Mouse (Mus musculus) lung, postnatal 0 days (tissue): ENCODE data around the gene Bscl2. TPM values are rescaled to one million over a fixed set of nuclear protein-coding genes. Genes with fewer than 3 reads are reported as not detected.
A peak's percentile ranks its signal among the peaks of the same experiment; 100 is the strongest.

ENCODE experiments used
- ATAC-seq: fragments of 200-750 bp; cut with Nextera tagmentation; 2 replicates; pipeline ENCODE4 v1.8.0; 2017; ENCODE audit warnings: moderate library complexity
- DNase-seq: peaks from one replicate; pipeline ENCODE4 v3.0.0-alpha.2; 2016; ENCODE audit warnings: low spot score
- H3K27ac ChIP-seq: fragments of 300-500 bp; sonication (generic); 2 replicates; pipeline ENCODE4 v1.5.1; 2014; ENCODE audit warnings: antibody characterized with exemption, mild to moderate bottlenecking, low read length, mixed read lengths
- H3K27me3 ChIP-seq: fragments of 300-500 bp; sonication (generic); replicated peaks from 2 replicates; pipeline ENCODE4 v1.6.1; 2014; ENCODE audit warnings: low read length, mixed read lengths; ENCODE audit not compliant: insufficient read depth
- H3K36me3 ChIP-seq: fragments of 300-500 bp; sonication (generic); 2 replicates; pipeline ENCODE4 v1.6.1; 2014; ENCODE audit warnings: low read length, mixed read lengths; ENCODE audit not compliant: insufficient read depth
- H3K4me1 ChIP-seq: fragments of 300-500 bp; sonication (generic); 2 replicates; pipeline ENCODE4 v1.6.1; 2014; ENCODE audit warnings: antibody characterized with exemption, low read depth, low read length, mixed read lengths; ENCODE audit not compliant: insufficient read depth
- H3K4me2 ChIP-seq: fragments of 300-500 bp; sonication (generic); replicated peaks from 2 replicates; pipeline ENCODE4 v1.6.1; 2014; ENCODE audit warnings: low read depth, mild to moderate bottlenecking, low read length, moderate library complexity, mixed read lengths
- H3K4me3 ChIP-seq: fragments of 300-500 bp; sonication (generic); 2 replicates; pipeline ENCODE4 v1.5.1; 2014; ENCODE audit warnings: low read depth, low read length
- H3K9ac ChIP-seq: fragments of 300-500 bp; sonication (generic); replicated peaks from 2 replicates; pipeline ENCODE4 v1.6.1; 2014; ENCODE audit warnings: low read depth, mild to moderate bottlenecking
- H3K9me3 ChIP-seq: fragments of 300-500 bp; sonication (generic); 2 replicates; pipeline ENCODE4 v1.6.1; 2016; ENCODE audit warnings: low read length, mixed read lengths
- CTCF ChIP-seq: IDR thresholded peaks from 2 replicates; pipeline ENCODE4 v1.5.1; 2016; ENCODE audit warnings: antibody characterized with exemption, mild to moderate bottlenecking
- EP300 ChIP-seq: IDR thresholded peaks from 2 replicates; pipeline ENCODE4 v1.6.1; 2016; ENCODE audit warnings: antibody characterized with exemption, mild to moderate bottlenecking, control low read depth
- WGBS: fragments of 180-500 bp; shearing (Covaris S2); extraction: QIAGEN DNeasy Blood & Tissue Kit; methylation state at CpG from one replicate; pipeline ENCODE4 v1.1.7; 2014; 5-methylcytosine and 5-hydroxymethylcytosine counted together
- polyA plus RNA-seq: library from polyadenylated mRNA; unstranded; fragments of >200 nt; fragmentation: Nextera tagmentation; extraction: Ambion mirVana; gene quantifications from 2 replicates; pipeline ENCODE4 v1.2.1, GENCODE M21; 2015

Gene Bscl2
- polyA plus RNA-seq, 1 experiment from 2014 or later: 66.8 TPM

DNA sequence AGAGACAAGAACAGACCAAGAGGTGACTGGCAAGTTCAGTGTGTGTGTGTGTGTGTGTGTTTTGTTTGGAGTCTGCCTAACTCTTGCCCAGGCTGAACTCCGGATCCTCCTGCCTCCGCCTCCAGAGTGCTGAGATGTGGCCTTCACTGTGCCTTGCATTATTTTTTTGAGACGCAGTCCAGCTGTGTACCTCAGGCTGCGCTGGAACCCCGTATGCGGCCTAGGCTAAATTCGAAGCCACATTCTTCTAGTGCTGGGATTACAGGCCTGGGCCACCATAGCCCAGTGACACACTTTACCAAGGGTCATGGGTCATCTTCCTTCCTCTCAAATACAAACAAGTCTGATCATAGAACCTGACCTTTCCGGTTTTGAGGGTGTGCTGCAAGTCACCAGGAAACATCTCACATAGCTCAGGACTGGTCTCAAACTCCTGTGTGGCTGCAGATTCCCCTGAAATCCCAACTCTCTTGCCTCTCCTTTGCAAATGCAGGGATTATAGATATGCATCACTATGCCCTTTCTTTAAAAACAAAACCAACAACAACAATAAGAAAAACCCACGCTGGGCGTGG is 35.1 kb downstream of the Bscl2 start:
- peak overlapping the region; percentile 72 for H3K4me2 ChIP-seq
- no peak for TF ChIP-seq CTCF
- no peak for TF ChIP-seq EP300
- DNase-seq: no peak
- H3K36me3 ChIP-seq: peaks cover 8% of the 10 kb centered on the region; the same call in 1 of the 2 replicates
- peak overlapping the region; percentile 87 for H3K27ac ChIP-seq
- H3K9me3 ChIP-seq: no peaks in the 10 kb centered on the region
- H3K4me3 ChIP-seq: peak overlapping the region; percentile 95
- H3K9ac ChIP-seq: peak overlapping the region; percentile 92
- no peak for ATAC-seq
- 60% methylated on average over 10 of the region's 10 CpGs for WGBS
- H3K27me3 ChIP-seq: no peaks in the 10 kb centered on the region
- H3K4me1 ChIP-seq: peaks cover 6% of the 10 kb centered on the region; the same call in 1 of the 2 replicates

DNA sequence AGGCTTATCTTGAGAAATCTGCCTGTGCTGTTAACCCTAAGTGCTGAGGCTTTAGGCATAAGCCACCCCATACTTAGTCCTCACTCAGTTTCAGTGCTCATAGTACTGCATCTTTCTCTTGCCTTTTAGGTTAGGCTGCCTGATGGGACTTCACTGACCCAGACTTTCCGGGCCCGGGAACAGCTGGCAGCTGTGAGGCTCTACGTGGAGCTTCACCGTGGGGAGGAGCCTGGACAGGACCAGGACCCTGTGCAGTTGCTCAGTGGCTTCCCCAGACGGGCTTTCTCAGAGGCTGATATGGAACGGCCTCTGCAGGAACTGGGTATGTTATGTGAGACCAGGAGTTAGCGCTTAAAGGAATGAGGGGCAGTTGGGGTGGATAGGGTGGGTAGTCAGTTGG is 37.8 kb downstream of the Bscl2 start:
- TF ChIP-seq EP300 (no peak), CTCF (no peak)
- H3K9me3 ChIP-seq: no peaks in the 10 kb centered on the region
- ATAC-seq (no peak), DNase-seq (no peak)
- no peak overlapping the region for H3K9ac ChIP-seq
- 94% methylated on average over 7 of the region's 7 CpGs for WGBS
- H3K36me3 ChIP-seq: peaks cover 8% of the 10 kb centered on the region; the same call in 1 of the 2 replicates
- H3K4me2 ChIP-seq: no peak overlapping the region
- H3K27ac ChIP-seq: no peak overlapping the region
- peaks cover 6% of the 10 kb centered on the region; the same call in 1 of the 2 replicates for H3K4me1 ChIP-seq
- H3K27me3 ChIP-seq: no peaks in the 10 kb centered on the region
- no peak overlapping the region for H3K4me3 ChIP-seq

DNA sequence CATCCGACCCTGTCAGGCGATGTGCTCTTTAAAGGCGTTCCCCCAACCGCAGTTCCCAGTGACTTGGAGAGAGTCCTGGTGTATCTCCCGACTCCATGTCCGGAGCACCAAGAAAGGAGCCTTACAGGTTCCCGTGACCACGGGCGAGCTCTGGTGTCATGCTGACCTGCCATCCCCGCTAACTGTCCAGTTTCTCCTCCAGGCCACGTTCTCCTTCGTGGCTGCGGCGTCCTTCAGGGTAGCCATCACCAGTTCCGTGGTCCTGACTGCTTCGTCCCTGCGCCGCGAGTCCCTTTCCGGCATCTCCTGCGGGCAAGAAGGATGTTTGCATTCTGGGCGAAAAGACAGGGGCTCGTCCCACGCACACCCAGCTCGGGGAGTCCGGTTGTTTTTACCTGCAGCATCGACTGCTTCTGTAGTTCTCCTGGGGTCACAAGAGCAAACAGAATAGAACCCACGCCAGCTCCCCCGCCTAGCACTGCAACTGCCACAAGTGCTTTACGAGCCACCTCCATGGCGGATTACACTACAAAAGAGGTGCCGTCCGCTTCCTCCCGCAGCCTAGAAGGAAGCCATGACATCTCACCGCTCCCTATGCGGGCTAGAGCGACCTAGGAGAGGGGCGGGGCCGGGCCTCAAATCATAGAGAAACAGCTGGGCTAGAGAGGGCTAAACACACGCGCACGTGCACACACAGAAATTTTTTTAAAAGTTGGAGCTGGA is 43.2 kb downstream of the Bscl2 start, which contains the start of gene Uqcc3:
Gene Uqcc3, minus strand, starts transcription at position 613 of the 723 bp plus-strand sequence.
- TF ChIP-seq CTCF (no peak), EP300 (0 out of 2 replicates have a peak, but pooled peaks have one; percentile 12)
- Histone ChIP-seq H3K36me3 (0 out of 2 replicates have a peak, but pooled peaks cover 3% of the 10 kb centered on the region), H3K27me3 (no peaks in the 10 kb centered on the region), H3K9me3 (no peaks in the 10 kb centered on the region), H3K4me1 (no peaks in the 10 kb centered on the region), H3K27ac (peak within 1 kb of the TSS; percentile 91), H3K9ac (peak within 1 kb of the TSS; percentile 89), H3K4me3 (peak within 1 kb of the TSS; percentile 67), H3K4me2 (peak within 1 kb of the TSS; percentile 79)
- ATAC-seq (peak; percentile 98), DNase-seq (peak; percentile 95)
- 0% methylated on average over 42 of the region's 42 CpGs for WGBS

DNA sequence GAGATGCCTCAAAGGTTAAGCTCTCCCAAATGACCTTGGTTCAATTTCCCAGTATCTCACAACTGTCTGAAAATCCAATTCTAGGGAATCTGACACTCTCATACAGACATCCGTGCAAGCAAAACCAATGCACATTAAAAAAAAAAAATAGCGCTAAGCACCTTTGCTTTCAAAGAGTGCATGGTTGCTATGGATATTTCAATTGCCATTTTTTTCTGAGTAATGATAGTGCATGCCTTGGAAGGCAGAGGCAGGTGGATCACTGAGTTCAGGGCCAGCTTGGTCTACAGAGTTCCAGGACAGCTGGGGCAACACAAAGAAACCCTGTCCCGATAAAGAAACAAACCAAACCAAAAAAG is 43.7 kb downstream of the Bscl2 start:
- TF ChIP-seq CTCF (no peak), EP300 (no peak)
- Histone ChIP-seq H3K27me3 (no peaks in the 10 kb centered on the region), H3K9me3 (no peaks in the 10 kb centered on the region), H3K36me3 (no peaks in the 10 kb centered on the region), H3K4me2 (peak overlapping the region; percentile 79), H3K4me1 (no peaks in the 10 kb centered on the region), H3K27ac (no peak overlapping the region), H3K4me3 (peak overlapping the region; percentile 67), H3K9ac (peak overlapping the region; percentile 89; the same call in 1 of the 2 replicates)
- ATAC-seq: no peak; the same call in 1 of the 2 replicates
- WGBS: 6% methylated on average over 3 of the region's 3 CpGs
- DNase-seq: no peak

DNA sequence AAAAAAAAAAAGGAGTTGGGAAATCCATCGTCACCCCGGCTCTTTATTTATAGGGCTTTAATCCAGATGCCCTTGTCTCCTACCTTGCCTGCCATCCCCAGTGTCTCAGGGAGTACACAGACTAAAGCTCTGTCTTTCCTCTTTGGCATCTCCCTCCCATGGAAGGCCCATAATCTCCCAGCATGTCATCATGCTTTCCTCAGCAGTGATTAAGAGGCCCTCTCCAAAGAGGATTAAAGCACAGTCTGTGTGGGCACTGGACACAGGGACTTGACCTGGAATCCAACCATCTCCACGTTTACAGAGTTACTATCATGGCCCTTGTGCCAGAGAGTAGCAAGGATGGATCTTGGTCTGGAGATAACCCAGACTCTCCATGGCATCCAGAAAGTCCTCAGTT is 46.3 kb downstream of the Bscl2 start, which contains the start of the genes Lbhd1 and Gm49403:
Gene Lbhd1, plus strand, starts transcription at position 117 of the 400 bp plus-strand sequence.
Gene Gm49403, plus strand, starts transcription at position 315 of the 400 bp plus-strand sequence.
- DNase-seq: no peak
- no peak within 1 kb of the TSS for H3K9ac ChIP-seq
- no peak within 1 kb of the TSS for H3K4me3 ChIP-seq
- peaks cover 6% of the 10 kb centered on the region; the same call in 1 of the 2 replicates for H3K4me1 ChIP-seq
- H3K36me3 ChIP-seq: no peaks in the 10 kb centered on the region
- no peak for TF ChIP-seq EP300
- TF ChIP-seq CTCF: no peak
- no peak for ATAC-seq
- no peak within 1 kb of the TSS for H3K4me2 ChIP-seq
- no peak within 1 kb of the TSS for H3K27ac ChIP-seq
- 75% methylated on average over 3 of the region's 3 CpGs for WGBS
- H3K27me3 ChIP-seq: no peaks in the 10 kb centered on the region
- no peaks in the 10 kb centered on the region for H3K9me3 ChIP-seq

DNA sequence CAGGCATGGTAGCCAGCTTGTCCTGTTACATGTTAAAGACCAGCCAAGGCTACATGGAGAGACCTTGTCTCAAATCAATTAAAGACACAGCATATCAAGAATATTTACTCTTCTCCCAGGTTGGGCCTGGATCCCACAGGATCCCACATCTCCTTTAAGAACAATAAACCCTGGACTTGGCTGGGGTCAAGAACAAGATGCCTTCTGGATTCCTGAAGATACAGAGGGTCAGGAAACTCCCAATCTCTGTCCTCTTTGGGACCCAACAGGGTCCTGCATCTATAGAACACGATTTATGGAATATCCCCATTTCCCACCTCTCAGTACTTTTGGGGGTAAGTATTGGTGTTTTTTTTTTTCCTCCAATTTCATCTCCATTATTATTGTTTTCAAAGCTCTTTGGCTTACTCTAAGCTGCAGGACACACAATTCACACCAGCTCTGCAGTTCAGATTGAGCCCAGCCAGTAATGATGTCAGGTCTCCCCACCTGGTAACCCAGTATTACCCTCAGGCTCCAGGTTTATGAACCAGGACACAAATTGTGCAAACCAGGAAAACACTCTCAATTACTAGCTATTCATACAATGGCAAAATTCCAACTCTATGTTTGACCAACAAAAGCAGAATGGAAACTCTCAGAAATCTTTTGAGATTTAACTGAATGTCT is 49.8 kb downstream of the Bscl2 start:
- Histone ChIP-seq H3K9ac (no peak overlapping the region), H3K27ac (peak overlapping the region; percentile 83; the same call in 1 of the 2 replicates), H3K27me3 (no peaks in the 10 kb centered on the region), H3K4me1 (peaks cover 6% of the 10 kb centered on the region; the same call in 1 of the 2 replicates), H3K4me3 (no peak overlapping the region), H3K36me3 (no peaks in the 10 kb centered on the region), H3K4me2 (no peak overlapping the region), H3K9me3 (no peaks in the 10 kb centered on the region)
- ATAC-seq: no peak
- TF ChIP-seq EP300: no peak; the same call in 1 of the 2 replicates
- TF ChIP-seq CTCF: no peak
- DNase-seq: peak; percentile 70
- 46% methylated on average over 1 of the region's 1 CpGs for WGBS
